Mouse (Mus musculus): ENCODE data around the gene Ntng1.
A peak's percentile ranks its signal among the peaks of the same experiment; 100 is the strongest.
"Not testable (repeated sequence)": the region's sequence is repeated elsewhere in the genome, so short reads cannot be mapped to it uniquely, and the experiment has no call there.

Ntng1 gene

GRCm38 (mm10) chr3:109781917-109782288 lies 361.9 kb downstream of the Ntng1 start:
- DNase-seq (ENCODE audit: low spot score): no peak

- no peak for DNase-seq (ENCODE audit: low spot score)
These were observed 368.6 kb downstream of the Ntng1 start for GRCm38 (mm10) chr3:109775200-109775599.

DNA sequence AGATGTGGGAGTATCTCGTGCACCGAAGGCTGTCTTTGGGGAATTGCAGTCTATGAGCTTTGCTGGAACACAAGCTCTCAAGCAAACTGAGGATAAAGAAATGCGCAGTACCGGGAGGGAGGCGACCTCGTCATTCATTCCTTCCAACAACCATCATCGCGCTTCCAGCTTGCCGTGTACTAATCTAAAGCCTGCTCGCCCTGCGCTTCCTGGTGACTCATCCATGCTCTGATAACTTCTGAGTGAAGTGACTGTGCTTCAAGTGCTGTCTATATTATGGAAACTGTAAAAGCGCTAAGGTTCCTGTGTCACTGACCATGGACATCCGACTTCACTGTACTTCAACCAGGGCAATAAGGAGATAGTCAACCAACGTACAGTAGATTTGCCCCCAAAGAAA lies 371.7 kb downstream of the Ntng1 start:
- DNase-seq (ENCODE audit: low spot score): no peak

GRCm38 (mm10) chr3:109766939-109767338 lies 376.9 kb downstream of the Ntng1 start:
- DNase-seq (ENCODE audit: low spot score): no peak

GRCm38 (mm10) chr3:109765608-109766007 lies 378.2 kb downstream of the Ntng1 start:
- DNase-seq (ENCODE audit: low spot score): no peak

DNA sequence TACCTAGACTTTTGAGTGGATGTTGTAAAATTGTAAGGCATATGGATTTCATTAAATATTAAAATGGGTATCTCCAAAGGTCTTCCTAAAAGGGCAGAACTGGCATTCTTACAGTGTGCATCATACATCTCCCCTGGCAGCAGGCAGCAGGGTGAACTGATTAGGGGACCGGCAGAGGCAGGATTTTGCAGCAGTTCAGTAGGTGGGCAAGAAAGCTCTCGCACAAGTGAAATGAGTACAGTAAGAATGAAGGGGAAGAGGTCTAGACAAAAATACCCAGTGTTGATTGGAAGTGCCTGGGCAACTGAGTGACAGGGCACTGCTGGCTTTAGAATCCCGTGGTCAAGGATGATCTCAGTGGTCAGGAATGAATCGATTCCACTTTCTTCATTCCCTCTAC lies 378.7 kb downstream of the Ntng1 start:
- no peak for DNase-seq (ENCODE audit: low spot score)

DNA sequence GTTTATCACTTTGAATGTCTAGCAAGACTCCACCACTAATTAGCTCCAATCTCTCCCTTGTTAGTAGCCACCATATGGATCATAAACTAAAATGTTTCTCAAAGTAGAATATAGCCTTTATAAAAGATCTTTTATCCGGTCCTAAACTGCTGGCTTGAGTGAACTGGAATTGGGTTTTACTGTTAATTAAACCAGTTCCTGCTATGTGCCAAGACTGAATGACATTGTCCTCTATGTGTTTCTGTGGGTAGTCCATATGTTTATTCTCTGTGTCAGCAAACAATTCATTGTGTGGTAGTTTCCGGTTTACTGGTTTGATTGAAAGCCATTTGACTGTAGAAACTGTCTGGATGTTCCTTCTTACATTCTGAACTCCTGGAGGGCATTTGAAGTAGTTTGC lies 387.4 kb downstream of the Ntng1 start:
- DNase-seq (ENCODE audit: low spot score): no peak

DNA sequence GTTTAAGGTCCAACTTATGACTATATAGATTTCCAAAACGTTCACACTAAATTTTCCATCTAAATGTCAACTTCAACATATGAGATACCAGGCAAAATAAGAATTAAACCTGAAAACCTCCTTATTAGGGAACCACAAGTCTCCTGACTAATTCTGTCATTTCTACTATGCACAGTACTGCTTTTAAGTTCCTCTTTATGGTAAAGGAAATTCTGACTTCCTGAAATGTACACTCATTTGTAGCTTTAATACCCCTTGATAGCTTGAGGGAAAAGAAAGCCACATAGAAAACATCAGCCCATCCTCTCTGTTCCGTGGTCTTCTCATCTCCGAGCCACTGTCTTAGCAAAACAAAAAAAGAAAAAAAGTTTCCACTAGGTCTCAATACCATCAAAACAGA lies 396.2 kb downstream of the Ntng1 start:
- DNase-seq (ENCODE audit: low spot score): not testable (repeated sequence)

DNA sequence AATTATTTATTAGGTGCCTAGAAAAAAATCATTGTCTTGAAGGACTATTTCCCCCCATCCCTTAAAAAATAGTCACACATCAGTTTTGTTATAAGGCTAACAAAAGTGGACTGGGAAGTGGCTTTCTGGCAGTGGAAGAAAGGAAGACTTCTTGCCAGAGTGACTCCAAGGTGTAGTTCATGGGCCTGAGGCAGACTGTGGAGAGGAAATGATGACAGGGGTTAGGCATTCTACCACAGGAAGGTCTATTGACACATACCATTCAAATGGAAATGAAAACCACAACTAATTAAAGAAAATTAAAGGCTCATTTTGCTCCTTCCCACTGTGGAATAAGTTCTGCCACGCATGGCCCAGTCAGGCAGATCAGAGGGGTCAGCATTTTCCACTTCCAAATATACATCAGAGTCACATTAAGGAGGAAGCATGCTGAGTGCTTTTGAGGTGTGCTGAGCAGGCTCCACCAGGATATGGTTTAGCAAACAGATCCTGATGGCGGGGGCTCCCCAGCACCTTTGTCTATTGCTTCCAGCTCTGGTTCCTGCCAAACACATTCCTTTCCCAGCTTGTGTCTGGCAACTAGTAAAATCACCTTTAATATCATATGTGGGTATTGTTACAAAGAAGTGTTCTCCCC lies 403.2 kb downstream of the Ntng1 start:
- DNase-seq (ENCODE audit: low spot score): no peak

DNA sequence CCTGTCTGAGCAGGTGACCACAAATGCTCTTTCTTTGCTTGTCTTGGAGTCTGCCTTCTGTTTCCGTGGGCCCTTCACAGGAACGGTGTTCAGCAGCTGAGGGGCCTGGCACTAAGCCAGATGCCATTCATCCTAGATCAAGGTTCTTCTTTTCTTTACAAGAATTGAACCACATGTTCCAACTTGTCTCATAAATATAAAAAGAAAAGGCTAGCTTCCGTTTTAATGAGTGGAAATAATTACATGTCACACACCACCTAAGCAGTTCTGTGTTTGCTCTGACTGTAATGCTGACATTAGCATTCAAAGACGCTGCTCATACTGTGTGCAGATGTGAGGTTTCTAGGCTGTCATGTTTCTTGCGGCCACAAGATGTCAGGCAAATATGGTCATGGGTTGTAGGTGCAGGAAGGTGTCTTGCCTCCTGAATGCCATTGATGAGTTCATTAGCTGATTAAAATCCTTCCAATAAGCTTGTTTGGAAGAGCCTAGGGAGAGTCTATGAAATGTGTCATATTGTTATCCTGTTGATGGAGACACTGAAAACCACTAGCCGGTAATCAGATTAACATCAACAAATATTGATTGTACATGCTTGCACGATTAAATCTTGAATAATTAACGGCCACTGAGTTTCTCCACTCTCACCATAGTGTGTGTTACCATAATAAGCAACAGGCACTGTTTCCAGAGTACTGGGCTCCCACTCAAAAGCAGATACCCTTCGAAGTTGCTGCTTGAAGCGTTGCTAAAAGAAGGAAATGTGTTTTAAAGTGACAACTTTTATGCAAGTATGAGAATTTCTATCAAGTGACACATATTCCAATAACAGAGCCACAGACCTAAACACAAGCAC lies 411.3 kb downstream of the Ntng1 start:
- peak; percentile 61 for DNase-seq (ENCODE audit: low spot score)

DNA sequence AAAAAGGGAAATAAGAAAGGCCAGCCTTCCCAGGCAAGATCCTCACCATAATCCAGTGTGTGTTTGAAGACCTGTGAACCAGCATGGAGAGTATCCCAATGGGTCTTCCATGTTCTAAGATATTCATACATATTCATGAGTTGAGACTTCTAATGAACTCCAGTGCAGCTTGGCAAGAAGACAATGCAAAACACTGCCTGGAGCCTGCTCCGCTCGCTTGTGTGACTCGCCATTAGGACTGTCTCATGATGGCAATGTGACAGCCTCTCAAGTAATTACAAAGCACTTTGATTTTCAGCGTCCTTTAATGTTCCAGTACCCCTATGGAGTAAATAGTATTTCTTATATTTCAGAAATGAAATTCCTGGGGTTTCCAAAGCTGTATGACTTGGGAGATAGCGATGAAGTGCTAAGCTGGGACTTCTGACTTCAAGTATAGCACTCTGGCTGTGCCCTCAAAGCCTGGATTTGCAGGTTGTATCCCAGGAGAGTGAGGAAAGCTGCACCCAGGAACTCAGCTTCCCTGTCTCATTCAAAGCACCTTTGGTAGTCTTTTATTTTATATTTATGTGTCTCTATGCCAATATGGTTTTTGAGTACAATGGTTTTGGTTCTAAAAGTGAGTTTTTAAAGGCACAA lies 412.1 kb downstream of the Ntng1 start:
- DNase-seq (ENCODE audit: low spot score): no peak
